Comparison of ENCODE assay signal across 8 mouse cellular contexts in genomic region chr9:64178974-64179646, GRCm38 (mm10). TPM values are rescaled to one million over a fixed set of nuclear protein-coding genes. Genes with fewer than 3 reads are reported as not detected.
DNase-seq lines count a peak whose midpoint lies in the region; ATAC-seq and TF ChIP-seq lines count a peak whose summit lies in the region.

TSS of gene Snapc5 (plus strand) at chr9:64179274.

- ATAC-seq in erythroblast, adult 5-6 weeks (replicated peaks; ENCODE audit: low FRiP score, poor library complexity, severe bottlenecking): peak; percentile 95
- peak; percentile 85 for ATAC-seq in heart, embryonic 11.5 days (replicated peaks; ENCODE audit: insufficient number of reproducible peaks, low FRiP score, low TSS enrichment)
- peak; percentile 95 for ATAC-seq in kidney, embryonic 16.5 days (ENCODE audit: low FRiP score, low TSS enrichment)

- DNase-seq in B cell, adult 2 months: peak; percentile 91 to 93
- peak; percentile 96 for DNase-seq in brain, adult 2 months (ENCODE audit: low read depth, low spot score)
- peak; percentile 73 for DNase-seq in liver, adult 2 months (ENCODE audit: extremely low read depth, low read depth, low spot score)
- DNase-seq in splenic B cell, adult 2 months (ENCODE audit: low read depth, low spot score): peak; percentile 94

- no peaks in the 10 kb centered on the region for H3K9me3 ChIP-seq in heart, embryonic 11.5 days (replicated peaks; ENCODE audit: control insufficient read depth, low read length)
- no peaks in the 10 kb centered on the region for H3K9me3 ChIP-seq in kidney, embryonic 16.5 days (ENCODE audit: low read length)

- peaks cover 13% of the 10 kb centered on the region for H3K4me1 ChIP-seq in heart, embryonic 11.5 days (ENCODE audit: control insufficient read depth, insufficient read depth, low read length)
- peaks cover 13% of the 10 kb centered on the region for H3K4me1 ChIP-seq in kidney, embryonic 16.5 days (ENCODE audit: insufficient read depth, low read length)
- peaks cover 12% of the 10 kb centered on the region for H3K4me1 ChIP-seq in liver, adult 2 months (ENCODE audit: control insufficient read depth, insufficient read depth, low read length)

- no peak within 1 kb of the TSS for H3ac ChIP-seq in myocyte (ENCODE audit: control insufficient read depth, insufficient read length)

- H3K79me2 ChIP-seq in liver, adult 2 months (ENCODE audit: control insufficient read depth, insufficient read depth, low read length): peaks cover 4% of the 10 kb centered on the region; the same call in 1 of the 2 replicates
- peaks cover 26% of the 10 kb centered on the region for H3K79me2 ChIP-seq in myocyte (ENCODE audit: control insufficient read depth, insufficient read depth)

- H3K9ac ChIP-seq in heart, embryonic 11.5 days (ENCODE audit: low read depth, low read length): peak within 1 kb of the TSS; percentile 80
- peak within 1 kb of the TSS; percentile 69 for H3K9ac ChIP-seq in kidney, embryonic 16.5 days (replicated peaks; ENCODE audit: low read length)
- peak within 1 kb of the TSS; percentile 98 for H3K9ac ChIP-seq in liver, adult 2 months (ENCODE audit: low read depth, low read length)

- no peaks in the 10 kb centered on the region for H3K27me3 ChIP-seq in heart, embryonic 11.5 days (ENCODE audit: control insufficient read depth, insufficient read depth, low read length)
- H3K27me3 ChIP-seq in kidney, embryonic 16.5 days (ENCODE audit: insufficient read depth, low read length): no peaks in the 10 kb centered on the region
- H3K27me3 ChIP-seq in liver, adult 2 months (ENCODE audit: control insufficient read depth, insufficient read depth, low read length): no peaks in the 10 kb centered on the region
- H3K27me3 ChIP-seq in myocyte (ENCODE audit: control insufficient read depth, insufficient read depth, insufficient read length): no peaks in the 10 kb centered on the region
- H3K27me3 ChIP-seq in splenic B cell, adult 2 months (ENCODE audit: control insufficient read depth, insufficient read depth, low read length, poor library complexity, severe bottlenecking): peaks cover 2% of the 10 kb centered on the region; the same call in 1 of the 2 replicates

- H3K4me2 ChIP-seq in heart, embryonic 11.5 days: peak within 1 kb of the TSS; percentile 73
- peak within 1 kb of the TSS; percentile 53 for H3K4me2 ChIP-seq in kidney, embryonic 16.5 days (replicated peaks; ENCODE audit: low read depth, low read length)
- peak within 1 kb of the TSS; percentile 63 for H3K4me2 ChIP-seq in myocyte (ENCODE audit: low read depth)

- H3K4me3 ChIP-seq in heart, embryonic 11.5 days (ENCODE audit: low read depth, low read length): peak within 1 kb of the TSS; percentile 79
- peak within 1 kb of the TSS; percentile 61 for H3K4me3 ChIP-seq in kidney, embryonic 16.5 days (ENCODE audit: low read length)
- H3K4me3 ChIP-seq in liver, adult 2 months (ENCODE audit: insufficient read depth, low read depth, low read length): peak within 1 kb of the TSS; percentile 100
- peak within 1 kb of the TSS; percentile 27 for H3K4me3 ChIP-seq in myocyte

- peak; percentile 45 for TF ChIP-seq CTCF in liver, adult 2 months (IDR thresholded peaks at IDR 0.05; ENCODE audit: low read depth, low read length)

- TF ChIP-seq POLR2A in liver, adult 2 months (IDR thresholded peaks at IDR 0.05; ENCODE audit: extremely low read depth, insufficient read depth, low read length): 0 out of 2 replicates have a peak, but pooled peaks have one; percentile 40
- TF ChIP-seq POLR2A in myocyte (IDR thresholded peaks at IDR 0.05; ENCODE audit: insufficient read length, low read depth): peak; percentile 55

- under 1% methylated on average over 35 of the region's 35 CpGs for WGBS in heart, embryonic 11.5 days (ENCODE audit: insufficient replicate concordance)
- under 1% methylated on average over 35 of the region's 35 CpGs for WGBS in kidney, embryonic 16.5 days
- under 1% methylated on average over 35 of the region's 35 CpGs for WGBS in liver, adult 2 months

- H3K27ac ChIP-seq in heart, embryonic 11.5 days (ENCODE audit: low read depth, low read length): peak within 1 kb of the TSS; percentile 81
- H3K27ac ChIP-seq in kidney, embryonic 16.5 days (ENCODE audit: low read length): peak within 1 kb of the TSS; percentile 80
- peak within 1 kb of the TSS; percentile 77 for H3K27ac ChIP-seq in liver, adult 2 months (replicated peaks; ENCODE audit: insufficient read depth, low read depth, low read length)

- H3K36me3 ChIP-seq in heart, embryonic 11.5 days (ENCODE audit: control insufficient read depth, insufficient read depth, low read length): peaks cover 35% of the 10 kb centered on the region
- peaks cover 55% of the 10 kb centered on the region for H3K36me3 ChIP-seq in kidney, embryonic 16.5 days (ENCODE audit: insufficient read depth, low read length)
- H3K36me3 ChIP-seq in liver, adult 2 months (ENCODE audit: control insufficient read depth, insufficient read depth, low read length): peaks cover 47% of the 10 kb centered on the region
- peaks cover 70% of the 10 kb centered on the region for H3K36me3 ChIP-seq in myocyte (ENCODE audit: control insufficient read depth, insufficient read depth)
- peaks cover 20% of the 10 kb centered on the region for H3K36me3 ChIP-seq in splenic B cell, adult 2 months (ENCODE audit: control insufficient read depth, insufficient read depth, low read length, poor library complexity, severe bottlenecking)

TF ChIP-seq in myocyte, 11 proteins besides CTCF, POLR2A, EP300 and RAD21:
- peak; percentile 93 for TF ChIP-seq POLR2AphosphoS2 (IDR thresholded peaks at IDR 0.05; ENCODE audit: insufficient read length, low read depth)
- no peak for TF ChIP-seq E2F4 (IDR thresholded peaks at IDR 0.05; ENCODE audit: insufficient read depth)
- no peak for TF ChIP-seq USF1 (IDR thresholded peaks at IDR 0.05; ENCODE audit: low read depth)
- no peak for TF ChIP-seq MYOD1 (IDR thresholded peaks at IDR 0.05; ENCODE audit: control insufficient read depth in 1 of 3, insufficient read length in 2 of 3, low read depth in 2 of 3)
- no peak for TF ChIP-seq MYOG (IDR thresholded peaks at IDR 0.05; ENCODE audit: control insufficient read depth in 1 of 3, insufficient read depth in 1 of 3, insufficient read length in 2 of 3, low read depth in 2 of 3)
- TF ChIP-seq MAX (IDR thresholded peaks at IDR 0.05; ENCODE audit: low read depth): no peak
- TF ChIP-seq CEBPB (IDR thresholded peaks at IDR 0.05; ENCODE audit: insufficient read depth, poor library complexity, severe bottlenecking): no peak
- no peak for TF ChIP-seq REST (IDR thresholded peaks at IDR 0.05; ENCODE audit: insufficient read depth, insufficient read length)

RNA-seq across cellular contexts. Expression of gene Snapc5, which starts in this region (rescaled TPM):
- total RNA-seq in erythroblast, adult 5-6 weeks (2015; ENCODE audit: low replicate concordance): 4.0 and 5.9 TPM in 2 replicates
- total RNA-seq in erythroblast, adult 5-6 weeks (2017; ENCODE audit: low replicate concordance): 5.5 and 17.8 TPM in 2 replicates
- 22.4 and 28.0 TPM in 2 replicates for polyA plus RNA-seq in heart, embryonic 11.5 days (2014; fragmentation: Nextera tagmentation; extraction: Ambion mirVana)
- polyA plus RNA-seq in kidney, embryonic 16.5 days (2015; fragmentation: Nextera tagmentation; extraction: Ambion mirVana): 31.9 and 37.3 TPM in 2 replicates
- total RNA-seq in liver, adult 2 months (2014; rRNA removed): 11.2 and 13.9 TPM in 2 replicates
- 5.6 and 7.3 TPM in 2 replicates for polyA plus RNA-seq in liver, adult 2 months (2012; rRNA removed)
- 6.0 TPM for polyA plus RNA-seq in myocyte (2012; fragmentation: generic; extraction: Trizol)

Comparison
In these comparisons a context has a peak if more than half of its experiments do, and no peak if none do; other contexts are left out.
1. Peak in every context shown above with its lines: DNase-seq, ATAC-seq, H3K4me3 ChIP-seq and H3K27ac ChIP-seq.
2. H3K4me3 ChIP-seq: peak in every context shown above with its lines; median percentile 100 in liver, adult 2 months; 79 in heart, embryonic 11.5 days; 61 in kidney, embryonic 16.5 days; 27 in myocyte.